Comparison of ENCODE assay signal across 8 mouse cellular contexts in the genomic region with DNA sequence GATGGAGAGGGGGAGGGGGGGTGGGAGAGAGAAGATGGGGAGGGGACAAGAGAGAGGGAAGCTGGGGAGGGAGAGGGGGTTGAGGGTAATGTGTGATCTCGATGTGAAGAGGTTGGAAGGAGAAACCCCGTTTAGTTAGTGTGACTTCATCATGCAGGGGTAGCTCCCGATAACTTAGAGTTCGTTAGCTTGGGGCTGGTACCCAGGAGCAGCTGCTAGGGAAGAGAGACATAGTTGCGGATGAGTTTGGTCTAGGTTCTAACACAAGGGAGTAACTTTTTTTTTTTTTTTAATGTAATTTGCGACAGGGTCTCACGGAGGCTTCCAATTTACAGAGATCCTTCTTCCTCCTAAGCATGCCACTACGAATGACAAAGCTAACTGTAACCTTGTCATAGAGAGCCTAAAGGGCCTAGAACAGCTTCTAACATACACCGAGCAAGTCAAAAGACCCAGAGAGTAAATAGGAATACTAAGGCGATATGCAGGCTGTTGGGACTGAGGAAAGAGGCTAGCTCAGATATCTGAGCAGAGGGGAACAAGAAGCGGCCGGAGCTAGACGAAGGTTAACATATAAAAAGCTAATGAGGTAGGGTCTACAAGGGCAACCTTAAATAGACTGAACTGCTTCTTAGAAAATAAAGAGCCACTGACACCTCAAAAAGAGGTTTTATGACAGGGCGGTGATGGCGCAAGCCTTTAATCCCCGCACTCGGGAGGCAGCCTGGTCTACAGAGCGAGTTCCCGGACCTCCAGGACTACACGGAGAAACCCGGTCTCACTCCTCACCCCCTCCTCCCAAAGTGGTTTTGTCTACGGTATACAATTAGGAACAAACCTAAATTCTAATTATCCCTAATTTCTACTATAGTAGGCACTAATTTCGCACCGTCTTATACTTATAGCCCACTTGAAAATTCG. TPM values are rescaled to one million over a fixed set of nuclear protein-coding genes. Genes with fewer than 3 reads are reported as not detected.
DNase-seq lines count a peak whose midpoint lies in the region; ATAC-seq and TF ChIP-seq lines count a peak whose summit lies in the region.

No protein-coding gene starts in this region.

- H3K36me3 ChIP-seq in kidney, adult 2 months (ENCODE audit: control insufficient read depth, insufficient read depth, low read length): no peaks in the 10 kb centered on the region
- no peaks in the 10 kb centered on the region for H3K36me3 ChIP-seq in ES-Bruce4 (ENCODE audit: control insufficient read depth, insufficient read depth, low read length, poor library complexity, severe bottlenecking)
- H3K36me3 ChIP-seq in heart, embryonic 11.5 days (ENCODE audit: control insufficient read depth, insufficient read depth, low read length): no peaks in the 10 kb centered on the region
- no peaks in the 10 kb centered on the region for H3K36me3 ChIP-seq in limb, embryonic 15.5 days
- no peaks in the 10 kb centered on the region for H3K36me3 ChIP-seq in neural tube, embryonic 12.5 days

- H3K9me3 ChIP-seq in ES-Bruce4 (replicated peaks; ENCODE audit: control insufficient read depth, insufficient read depth, low read length, poor library complexity, severe bottlenecking): no peaks in the 10 kb centered on the region
- H3K9me3 ChIP-seq in heart, embryonic 11.5 days (replicated peaks; ENCODE audit: control insufficient read depth, low read length): no peaks in the 10 kb centered on the region
- no peaks in the 10 kb centered on the region for H3K9me3 ChIP-seq in limb, embryonic 15.5 days
- H3K9me3 ChIP-seq in neural tube, embryonic 12.5 days: no peaks in the 10 kb centered on the region

- peak overlapping the region; percentile 81 for H3K9ac ChIP-seq in ES-Bruce4 (ENCODE audit: low read depth, poor library complexity, severe bottlenecking)
- peak overlapping the region; percentile 73 for H3K9ac ChIP-seq in heart, embryonic 11.5 days (ENCODE audit: low read depth, low read length)
- peak overlapping the region; percentile 55; the same call in 1 of the 2 replicates for H3K9ac ChIP-seq in limb, embryonic 15.5 days
- H3K9ac ChIP-seq in neural tube, embryonic 12.5 days: peak overlapping the region; percentile 70

- ATAC-seq in heart, embryonic 11.5 days (replicated peaks; ENCODE audit: insufficient number of reproducible peaks, low FRiP score, low TSS enrichment): peak; percentile 20
- ATAC-seq in limb, embryonic 15.5 days (ENCODE audit: insufficient number of reproducible peaks, low FRiP score, low TSS enrichment, low read depth): peak; percentile 21
- ATAC-seq in neural tube, embryonic 12.5 days (ENCODE audit: low FRiP score, low read depth): peak; percentile 61

- peak overlapping the region; percentile 64 for H3K4me2 ChIP-seq in heart, embryonic 11.5 days
- peak overlapping the region; percentile 61 for H3K4me2 ChIP-seq in limb, embryonic 15.5 days
- H3K4me2 ChIP-seq in neural tube, embryonic 12.5 days (replicated peaks): peak overlapping the region; percentile 81

- H3K4me3 ChIP-seq in kidney, adult 2 months (ENCODE audit: insufficient read depth, low read depth, low read length): peak overlapping the region; percentile 64
- peak overlapping the region; percentile 97 for H3K4me3 ChIP-seq in ES-Bruce4 (ENCODE audit: low read depth, low read length)
- peak overlapping the region; percentile 82 for H3K4me3 ChIP-seq in heart, embryonic 11.5 days (ENCODE audit: low read depth, low read length)
- H3K4me3 ChIP-seq in limb, embryonic 15.5 days: peak overlapping the region; percentile 92
- H3K4me3 ChIP-seq in neural tube, embryonic 12.5 days: peak overlapping the region; percentile 82

- TF ChIP-seq EP300 in ES-Bruce4 (IDR thresholded peaks at IDR 0.05; ENCODE audit: insufficient read depth, low read depth, low read length): no peak

- WGBS in kidney, adult 2 months: 7% methylated on average over 25 of the region's 25 CpGs
- WGBS in heart, embryonic 11.5 days (ENCODE audit: insufficient replicate concordance): 11% methylated on average over 25 of the region's 25 CpGs
- WGBS in limb, embryonic 15.5 days: 5% methylated on average over 25 of the region's 25 CpGs
- WGBS in neural tube, embryonic 12.5 days: 8% methylated on average over 25 of the region's 25 CpGs

- H3K27me3 ChIP-seq in kidney, adult 2 months (replicated peaks; ENCODE audit: control insufficient read depth, insufficient read depth, low read length): no peaks in the 10 kb centered on the region
- no peaks in the 10 kb centered on the region for H3K27me3 ChIP-seq in ES-Bruce4 (ENCODE audit: control insufficient read depth, insufficient read depth, low read length, poor library complexity, severe bottlenecking)
- no peaks in the 10 kb centered on the region for H3K27me3 ChIP-seq in heart, embryonic 11.5 days (ENCODE audit: control insufficient read depth, insufficient read depth, low read length)
- no peaks in the 10 kb centered on the region for H3K27me3 ChIP-seq in limb, embryonic 15.5 days
- H3K27me3 ChIP-seq in neural tube, embryonic 12.5 days (replicated peaks): no peaks in the 10 kb centered on the region

- TF ChIP-seq CTCF in kidney, adult 2 months (conservative IDR thresholded peaks at IDR 0.05; ENCODE audit: insufficient read depth, insufficient read length, low read depth, low read length): no peak
- no peak for TF ChIP-seq CTCF in ES-Bruce4 (IDR thresholded peaks at IDR 0.05; ENCODE audit: low read depth, low read length)

- no peak for TF ChIP-seq POLR2A in kidney, adult 2 months (IDR thresholded peaks at IDR 0.05; ENCODE audit: low read depth, low read length)
- no peak for TF ChIP-seq POLR2A in ES-Bruce4 (IDR thresholded peaks at IDR 0.05; ENCODE audit: insufficient read depth, low read length)

- H3K4me1 ChIP-seq in kidney, adult 2 months (ENCODE audit: control insufficient read depth, insufficient read depth, low read length): peaks cover 4% of the 10 kb centered on the region; the same call in 1 of the 2 replicates
- H3K4me1 ChIP-seq in ES-Bruce4 (ENCODE audit: control insufficient read depth, insufficient read depth, low read length): no peaks in the 10 kb centered on the region
- no peaks in the 10 kb centered on the region for H3K4me1 ChIP-seq in heart, embryonic 11.5 days (ENCODE audit: control insufficient read depth, insufficient read depth, low read length)
- peaks cover 6% of the 10 kb centered on the region; the same call in 1 of the 2 replicates for H3K4me1 ChIP-seq in limb, embryonic 15.5 days
- H3K4me1 ChIP-seq in neural tube, embryonic 12.5 days: peaks cover 3% of the 10 kb centered on the region

- peak overlapping the region; percentile 72 for H3K27ac ChIP-seq in kidney, adult 2 months (ENCODE audit: insufficient read depth, low read depth, low read length)
- peak overlapping the region; percentile 72 for H3K27ac ChIP-seq in ES-Bruce4 (ENCODE audit: insufficient read depth, low read length)
- H3K27ac ChIP-seq in heart, embryonic 11.5 days (ENCODE audit: low read depth, low read length): peak overlapping the region; percentile 94
- peak overlapping the region; percentile 97 for H3K27ac ChIP-seq in limb, embryonic 15.5 days
- peak overlapping the region; percentile 72 for H3K27ac ChIP-seq in neural tube, embryonic 12.5 days

- DNase-seq in kidney, adult 2 months: no peak
- DNase-seq in kidney, adult 18-20 months: no peak
- peak; percentile 27 for DNase-seq in embryo, embryonic 10.5 days (ENCODE audit: low spot score)
- DNase-seq in thymus, postnatal 36 days: peak; percentile 42 to 56

RNA-seq across cellular contexts. Expression of gene Fmc1, which starts 0.5 kb away (rescaled TPM):
- polyA plus RNA-seq in kidney, adult 2 months (2012; rRNA removed): 572 and 575 TPM in 2 replicates
- polyA plus RNA-seq in ES-Bruce4 (2011; ENCODE audit: insufficient read depth, insufficient read length, low read depth, missing spikeins): 19.7 and 29.1 TPM in 2 replicates
- 189 and 195 TPM in 2 replicates for polyA plus RNA-seq in heart, embryonic 11.5 days (2014; fragmentation: Nextera tagmentation; extraction: Ambion mirVana)
- polyA plus RNA-seq in limb, embryonic 15.5 days (2015; fragmentation: Nextera tagmentation; extraction: Ambion mirVana): 79.5 and 86.9 TPM in 2 replicates
- 124 and 126 TPM in 2 replicates for polyA plus RNA-seq in neural tube, embryonic 12.5 days (2016; fragmentation: Nextera tagmentation; extraction: Ambion mirVana)

RNA-seq across cellular contexts. Expression of gene Luc7l2, which starts 18.4 kb away (rescaled TPM):
- 18.4 and 24.5 TPM in 2 replicates for polyA plus RNA-seq in kidney, adult 2 months (2012; rRNA removed)
- 310 and 356 TPM in 2 replicates for polyA plus RNA-seq in ES-Bruce4 (2011; ENCODE audit: insufficient read depth, insufficient read length, low read depth, missing spikeins)
- 29.9 and 43.1 TPM in 2 replicates for polyA plus RNA-seq in heart, embryonic 11.5 days (2014; fragmentation: Nextera tagmentation; extraction: Ambion mirVana)
- polyA plus RNA-seq in limb, embryonic 15.5 days (2015; fragmentation: Nextera tagmentation; extraction: Ambion mirVana): 36.1 and 41.9 TPM in 2 replicates
- polyA plus RNA-seq in neural tube, embryonic 12.5 days (2016; fragmentation: Nextera tagmentation; extraction: Ambion mirVana): 46.9 and 50.7 TPM in 2 replicates

Comparison
In these comparisons a context has a peak if more than half of its experiments do, and no peak if none do; other contexts are left out.
1. DNase-seq: peak in embryo, embryonic 10.5 days (single experiment) and thymus, postnatal 36 days (2 of 2); none in kidney, adult 2 months (single experiment) and kidney, adult 18-20 months (single experiment).
2. Peak in every context shown above with its lines, with median percentiles within 50 percentile points of each other: H3K27ac ChIP-seq, H3K4me3 ChIP-seq, H3K9ac ChIP-seq, ATAC-seq and H3K4me2 ChIP-seq.